In the genomic region with DNA sequence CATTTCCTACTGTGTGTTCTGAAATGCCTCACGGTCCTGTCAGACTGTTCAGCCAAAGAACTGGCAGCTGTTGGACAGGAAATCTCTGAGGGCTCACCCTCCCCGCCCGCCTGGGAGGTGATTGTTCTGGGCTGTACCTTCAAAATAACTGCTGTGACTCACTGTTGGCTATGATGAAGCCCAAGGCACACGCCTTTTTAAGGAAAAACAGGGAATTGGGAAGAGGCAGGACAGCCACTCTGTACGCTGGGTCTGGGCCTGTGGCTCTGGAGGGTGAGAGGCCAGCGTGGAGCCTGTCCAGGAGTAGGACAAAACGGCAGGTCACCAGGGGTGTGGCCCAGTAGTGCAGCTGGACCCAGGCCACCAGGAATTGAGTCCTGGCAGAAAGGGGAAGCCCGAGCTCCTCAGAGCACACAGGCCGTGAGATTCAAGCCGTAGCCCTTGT, we compare ENCODE assay signal across 8 mouse cellular contexts. TPM values are rescaled to one million over a fixed set of nuclear protein-coding genes. Genes with fewer than 3 reads are reported as not detected.
DNase-seq lines count a peak whose midpoint lies in the region; ATAC-seq and TF ChIP-seq lines count a peak whose summit lies in the region.

No protein-coding gene starts in this region.

- 69% methylated on average over 10 of the region's 10 CpGs for WGBS in heart, embryonic 15.5 days
- 15% methylated on average over 10 of the region's 10 CpGs for WGBS in lung, adult 2 months

- H3K4me3 ChIP-seq in left cerebral cortex, adult 2 months = no peak overlapping the region
- no peak overlapping the region for H3K4me3 ChIP-seq in cortical plate, adult 2 months (ENCODE audit: insufficient read depth, low read length)
- H3K4me3 ChIP-seq in heart, embryonic 15.5 days = no peak overlapping the region
- H3K4me3 ChIP-seq in lung, adult 2 months (replicated peaks; ENCODE audit: extremely low read depth, low read depth, low read length) = no peak overlapping the region

- no peak for TF ChIP-seq CTCF in left cerebral cortex, adult 2 months (IDR thresholded peaks at IDR 0.05)
- TF ChIP-seq CTCF in cortical plate, adult 2 months (IDR thresholded peaks at IDR 0.05; ENCODE audit: extremely low read depth, insufficient read depth, low read length) = no peak
- TF ChIP-seq CTCF in lung, adult 2 months (IDR thresholded peaks at IDR 0.05; ENCODE audit: insufficient read depth, low read length) = no peak

- intact Hi-C loops in left cerebral cortex, adult 2 months (cut with DNase I) = loop anchor here (1.0 kb wide), 1 partner anchor 45 kb away; no protein-coding TSS in a partner anchor

- H3K9ac ChIP-seq in heart, embryonic 15.5 days = 0 out of 2 replicates have a peak overlapping the region, but pooled peaks have one; percentile 12

- 0 out of 2 replicates have a peak, but pooled peaks cover 2% of the 10 kb centered on the region for H3K4me1 ChIP-seq in cortical plate, adult 2 months (ENCODE audit: control insufficient read depth, insufficient read depth, low read length)
- H3K4me1 ChIP-seq in heart, embryonic 15.5 days (replicated peaks) = peaks cover 34% of the 10 kb centered on the region
- peaks cover 25% of the 10 kb centered on the region for H3K4me1 ChIP-seq in lung, adult 2 months (ENCODE audit: control insufficient read depth, insufficient read depth, low read length)

- no peaks in the 10 kb centered on the region; the same call in 1 of the 2 replicates for H3K27me3 ChIP-seq in heart, embryonic 15.5 days

- no peak for TF ChIP-seq POLR2A in cortical plate, adult 2 months (IDR thresholded peaks at IDR 0.05; ENCODE audit: extremely low read depth, insufficient read depth, low read length)
- peak; percentile 12; the same call in 1 of the 2 replicates for TF ChIP-seq POLR2A in lung, adult 2 months (IDR thresholded peaks at IDR 0.05; ENCODE audit: borderline replicate concordance, extremely low read depth, low read depth, low read length)

- peak in 1 of 2 experiments; percentile 53 for DNase-seq in left cerebral cortex, adult 2 months (ENCODE audit: extremely low spot score in 1 of 2, low spot score in 2 of 2)
- no peak for DNase-seq in left cerebral cortex, adult 8-10 months (ENCODE audit: low spot score in 2 of 2)
- DNase-seq in lung, adult 2 months = peak; percentile 71
- DNase-seq in retina, embryonic 14.5 days (ENCODE audit: low spot score) = no peak
- DNase-seq in adrenal gland, adult 18-20 months (ENCODE audit: low spot score in 2 of 2) = no peak
- DNase-seq in layer of hippocampus, adult 9-11 months = no peak

- H3K4me2 ChIP-seq in heart, embryonic 15.5 days = no peak overlapping the region

- H3K9me3 ChIP-seq in heart, embryonic 15.5 days (replicated peaks) = no peaks in the 10 kb centered on the region

- H3K36me3 ChIP-seq in heart, embryonic 15.5 days = no peaks in the 10 kb centered on the region

- peak overlapping the region; percentile 74 for H3K27ac ChIP-seq in left cerebral cortex, adult 2 months
- peak overlapping the region; percentile 80; the same call in 1 of the 2 replicates for H3K27ac ChIP-seq in cortical plate, adult 2 months (ENCODE audit: insufficient read depth, low read length)
- peak overlapping the region; percentile 85 for H3K27ac ChIP-seq in heart, embryonic 15.5 days

- peak; percentile 16; the same call in 1 of the 2 replicates for ATAC-seq in heart, embryonic 15.5 days (replicated peaks; ENCODE audit: insufficient number of reproducible peaks, insufficient read depth, low FRiP score, low read depth)

RNA-seq across cellular contexts. Expression of gene Hip1r, which starts 18.8 kb away (rescaled TPM):
- 10 to 100 TPM; 68.3 to 74.2 TPM for total RNA-seq in left cerebral cortex, adult 2 months (2021)
- total RNA-seq in left cerebral cortex, adult 8-10 months (2022) = 10 to 100 TPM; 59.9 to 72.4 (median 63.5) TPM
- 42.1 and 46.6 TPM in 2 replicates for polyA plus RNA-seq in cortical plate, adult 2 months (2012; rRNA removed)
- polyA plus RNA-seq in heart, embryonic 15.5 days (2015; fragmentation: Nextera tagmentation; extraction: Ambion mirVana) = 6.6 and 9.7 TPM in 2 replicates
- polyA plus RNA-seq in lung, adult 2 months (2012; rRNA removed) = 31.9 and 36.4 TPM in 2 replicates
- total RNA-seq in adrenal gland, adult 18-20 months (2021) = 10 to 100 TPM; 20.1 to 28.4 TPM

RNA-seq across cellular contexts. Expression of gene Vps37b, which starts 39.9 kb away (rescaled TPM):
- total RNA-seq in left cerebral cortex, adult 2 months (2021) = 10 to 100 TPM; 46.1 to 47.3 TPM
- 10 to 100 TPM; 35.5 to 47.5 (median 42.3) TPM for total RNA-seq in left cerebral cortex, adult 8-10 months (2022)
- 48.4 and 48.7 TPM in 2 replicates for polyA plus RNA-seq in cortical plate, adult 2 months (2012; rRNA removed)
- 49.9 and 56.0 TPM in 2 replicates for polyA plus RNA-seq in heart, embryonic 15.5 days (2015; fragmentation: Nextera tagmentation; extraction: Ambion mirVana)
- 36.6 and 39.3 TPM in 2 replicates for polyA plus RNA-seq in lung, adult 2 months (2012; rRNA removed)
- total RNA-seq in adrenal gland, adult 18-20 months (2021) = 100 to 1,000 TPM in 1 of 2 experiments, 10 to 100 TPM in 1; 97.2 to 127 TPM
